Mouse (Mus musculus): ENCODE data around the gene Sept4. TPM values are rescaled to one million over a fixed set of nuclear protein-coding genes. Genes with fewer than 3 reads are reported as not detected.

The Sept4 gene
- total RNA-seq, 2 experiments from 2014 or later, result 54.9 to 55.4 TPM

DNA sequence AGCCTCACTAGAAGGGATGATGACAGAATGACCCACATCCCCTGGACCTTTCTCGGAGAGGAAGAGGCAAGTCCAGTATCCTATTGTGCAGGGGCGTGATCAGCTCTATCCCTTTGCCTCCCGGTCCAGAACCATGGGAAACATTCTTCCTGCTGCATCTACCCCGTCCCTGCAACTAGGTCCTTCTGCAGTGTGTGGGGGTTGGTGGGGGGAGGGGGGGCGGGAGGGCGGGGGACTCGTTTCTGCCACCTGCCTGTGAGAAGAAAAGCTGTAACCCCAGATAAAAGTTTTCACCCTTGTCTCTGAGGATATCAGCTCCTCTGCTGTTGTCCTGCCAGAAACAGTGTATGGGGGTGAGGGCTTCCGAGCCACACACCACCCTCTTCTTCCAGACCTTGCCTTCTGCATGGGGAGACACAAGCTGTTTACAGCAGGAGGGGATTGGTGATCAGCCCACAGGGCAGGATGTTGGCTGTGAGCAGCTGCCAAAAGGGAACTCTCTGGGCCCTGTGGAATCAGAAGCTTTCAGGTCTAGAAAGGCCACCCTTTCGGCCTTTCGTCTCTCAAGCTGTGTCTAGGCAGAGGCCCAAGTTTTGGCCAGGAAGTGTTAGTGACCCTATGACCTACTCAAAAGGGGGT lies 10.4 kb downstream of the Sept4 start:
- DNase-seq, result no peak

DNA sequence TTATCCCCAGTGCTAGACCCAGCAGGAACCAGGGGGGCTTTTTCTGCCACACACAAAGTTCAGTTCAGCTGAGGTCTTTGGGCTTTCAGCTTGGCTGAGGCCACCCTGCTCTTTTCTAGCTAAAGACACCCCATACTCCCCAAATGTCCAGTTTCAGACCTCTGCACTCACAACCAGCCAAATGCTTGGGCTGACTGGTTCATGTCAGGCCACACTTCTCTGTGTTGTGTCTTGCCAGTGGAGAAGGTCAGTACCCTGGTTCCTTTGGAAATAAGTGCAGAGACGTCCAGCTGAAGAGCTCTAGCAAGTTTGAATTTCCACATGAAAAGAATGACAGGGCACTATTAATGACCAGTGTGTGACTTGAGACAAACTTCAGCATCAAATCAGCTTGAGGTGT lies 11.0 kb downstream of the Sept4 start:
- no peak for DNase-seq

DNA sequence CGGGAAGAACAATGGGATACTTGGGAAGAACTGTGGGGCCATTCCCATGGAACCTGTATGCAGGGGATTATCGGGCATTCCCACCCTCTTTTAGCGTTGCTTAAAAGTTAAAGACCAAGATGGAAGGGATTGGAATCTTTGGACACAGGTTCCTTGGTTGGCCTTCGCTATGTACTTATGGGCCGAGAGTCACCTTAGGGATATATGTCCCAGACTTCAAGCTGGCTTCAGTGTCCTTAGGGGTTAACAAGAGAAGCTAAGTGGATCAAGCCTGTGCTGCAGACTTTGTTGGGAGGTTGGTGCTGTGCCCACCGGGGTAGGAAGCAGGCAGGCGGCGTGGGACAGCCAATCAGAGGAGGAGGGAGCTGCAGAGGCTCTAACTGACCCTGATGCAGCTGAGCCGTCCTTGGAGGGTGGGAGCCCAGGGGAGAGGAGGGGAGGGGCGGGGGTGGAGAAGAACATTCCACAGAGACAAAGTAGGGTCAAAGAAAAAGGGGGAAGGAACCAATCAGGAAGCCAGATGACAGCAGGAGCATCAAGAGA lies 11.9 kb downstream of the Sept4 start:
- no peak for DNase-seq

DNA sequence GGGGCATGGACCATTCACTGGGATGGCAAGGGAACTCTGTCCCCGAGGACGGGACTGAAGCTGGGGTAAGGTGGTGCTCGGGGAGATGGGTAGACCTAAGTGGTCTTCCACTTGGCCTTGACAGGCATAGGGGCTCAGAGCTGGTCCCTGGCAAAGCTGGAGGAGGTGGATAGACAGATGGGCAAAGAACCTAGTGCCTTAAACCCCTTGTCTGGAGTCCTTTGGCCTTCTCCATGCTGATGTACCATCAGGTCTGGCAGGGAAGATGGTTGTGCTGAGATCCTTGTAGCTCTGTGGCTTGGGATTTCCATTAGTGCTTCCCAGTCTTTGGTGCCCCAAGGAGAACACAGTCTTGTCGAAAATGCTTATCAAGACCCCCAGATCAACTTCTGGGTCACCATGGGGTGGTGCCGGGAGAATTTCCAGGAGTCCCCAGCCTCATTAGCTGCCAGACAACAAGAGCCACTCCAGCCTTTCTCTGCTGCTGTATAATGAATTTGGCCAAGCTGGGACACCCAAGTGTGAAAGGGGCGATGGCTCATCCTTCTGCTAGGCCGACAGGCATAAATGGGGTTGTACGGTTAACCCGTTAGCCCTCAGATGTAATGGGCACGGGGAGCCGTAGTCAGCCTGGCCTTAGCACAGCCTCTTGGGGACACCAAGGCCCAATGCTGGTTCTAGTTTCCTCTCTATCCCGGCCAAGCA lies 12.6 kb downstream of the Sept4 start:
- DNase-seq, result no peak

DNA sequence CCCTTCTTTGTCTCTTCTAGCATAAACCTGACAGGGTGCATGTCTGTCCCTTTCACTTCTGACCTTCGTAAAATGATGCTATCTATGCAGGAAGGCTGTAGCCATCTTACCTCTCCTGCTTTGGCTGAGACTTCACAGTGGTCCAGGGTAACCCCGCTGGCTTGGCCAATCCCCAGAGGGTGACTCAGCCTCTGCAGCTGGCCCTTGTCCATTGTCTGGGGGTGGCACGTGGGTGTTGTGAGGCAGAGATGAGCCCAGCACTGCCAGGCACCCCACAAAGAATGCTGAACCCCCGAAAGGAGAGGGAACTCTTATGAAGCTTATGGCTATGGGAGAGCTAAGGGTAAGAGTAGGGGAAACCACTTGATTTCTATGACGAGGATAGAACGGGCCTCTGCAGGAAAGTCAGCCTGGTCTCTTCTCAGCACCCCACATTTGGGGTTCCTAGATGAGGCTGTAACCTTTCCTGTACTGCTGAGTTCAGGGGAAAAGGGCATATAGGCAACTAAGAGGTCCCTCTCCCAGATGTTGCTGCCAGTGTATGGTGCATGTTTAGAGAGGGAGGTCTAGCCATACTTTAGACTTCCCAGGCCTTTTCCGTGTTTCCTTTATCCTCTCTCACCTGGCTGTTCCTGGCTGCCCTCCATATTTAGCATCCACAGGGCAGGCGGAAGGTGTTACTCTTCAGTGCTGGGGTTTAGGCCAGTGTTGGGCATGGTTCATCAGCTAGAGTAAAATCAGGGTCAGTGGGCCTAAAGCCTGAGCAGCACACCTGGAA lies 13.4 kb downstream of the Sept4 start:
- DNase-seq, result peak; percentile 55

DNA sequence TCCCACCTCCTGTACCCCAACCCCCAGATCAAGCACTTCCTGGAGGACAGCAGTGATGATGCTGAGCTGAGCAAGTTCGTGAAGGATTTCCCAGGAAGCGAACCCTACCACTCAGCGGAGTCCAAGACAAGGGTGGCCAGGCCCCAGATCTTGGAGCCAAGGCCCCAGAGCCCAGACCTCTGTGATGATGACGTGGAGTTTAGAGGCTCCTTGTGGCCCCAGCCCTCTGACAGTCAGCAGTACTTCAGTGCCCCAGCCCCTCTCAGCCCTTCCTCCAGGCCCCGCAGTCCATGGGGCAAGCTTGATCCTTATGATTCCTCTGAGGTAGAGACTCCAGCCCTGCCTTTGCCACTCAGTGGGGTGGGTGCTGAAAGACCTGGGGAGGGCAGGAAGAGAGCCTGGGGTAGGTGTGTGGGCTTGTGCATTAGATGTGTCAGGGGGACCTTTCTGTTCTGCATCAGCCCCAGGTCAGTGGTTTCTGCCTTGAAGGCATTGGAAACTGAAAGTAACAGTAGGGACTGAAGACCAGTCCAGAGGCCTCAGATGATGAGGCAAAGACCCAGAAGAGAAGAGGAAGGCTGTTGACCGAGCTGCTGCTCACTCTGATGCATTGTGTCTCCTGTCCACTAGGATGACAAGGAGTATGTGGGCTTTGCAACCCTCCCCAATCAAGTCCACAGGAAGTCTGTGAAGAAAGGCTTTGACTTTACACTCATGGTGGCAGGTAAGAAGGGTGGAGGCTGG lies 14.8 kb downstream of the Sept4 start:
- no peak for DNase-seq

DNA sequence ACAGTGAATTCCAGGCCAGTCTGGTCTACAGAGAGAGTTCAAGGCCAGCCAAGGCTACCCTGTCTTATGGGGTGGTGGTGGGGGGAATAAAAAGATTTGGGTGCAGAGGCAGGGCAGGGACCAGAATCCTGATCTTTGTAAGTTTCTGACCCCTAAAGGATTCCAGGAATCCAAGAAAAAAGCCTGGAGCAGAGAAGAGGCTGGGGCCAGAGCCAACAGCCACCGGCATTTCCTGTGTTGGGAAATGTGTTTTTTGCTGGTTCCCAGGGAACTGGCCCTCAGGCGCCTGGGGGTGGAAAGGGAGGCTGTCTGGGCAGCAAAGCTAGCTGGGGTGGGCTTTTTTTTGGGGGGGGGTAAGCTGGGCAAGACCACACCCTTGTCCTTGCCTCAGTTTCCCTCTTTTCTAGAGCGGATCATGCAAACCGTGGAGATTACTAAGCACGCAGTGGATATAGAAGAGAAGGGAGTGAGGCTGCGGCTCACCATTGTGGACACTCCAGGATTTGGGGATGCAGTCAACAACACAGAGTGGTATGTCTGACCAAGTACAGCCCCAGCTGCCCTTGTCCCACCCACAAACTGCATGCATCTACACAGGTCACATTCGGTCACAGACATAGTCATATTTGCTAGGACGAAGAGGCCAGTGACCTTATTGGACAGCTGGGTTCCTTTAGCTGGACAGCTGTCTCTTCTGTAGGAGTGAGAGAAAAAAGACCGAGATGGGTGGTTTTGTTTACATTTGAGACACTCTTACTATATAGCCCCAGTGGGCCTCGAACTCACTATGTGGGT lies 16.2 kb downstream of the Sept4 start:
- peak; percentile 49 for DNase-seq

DNA sequence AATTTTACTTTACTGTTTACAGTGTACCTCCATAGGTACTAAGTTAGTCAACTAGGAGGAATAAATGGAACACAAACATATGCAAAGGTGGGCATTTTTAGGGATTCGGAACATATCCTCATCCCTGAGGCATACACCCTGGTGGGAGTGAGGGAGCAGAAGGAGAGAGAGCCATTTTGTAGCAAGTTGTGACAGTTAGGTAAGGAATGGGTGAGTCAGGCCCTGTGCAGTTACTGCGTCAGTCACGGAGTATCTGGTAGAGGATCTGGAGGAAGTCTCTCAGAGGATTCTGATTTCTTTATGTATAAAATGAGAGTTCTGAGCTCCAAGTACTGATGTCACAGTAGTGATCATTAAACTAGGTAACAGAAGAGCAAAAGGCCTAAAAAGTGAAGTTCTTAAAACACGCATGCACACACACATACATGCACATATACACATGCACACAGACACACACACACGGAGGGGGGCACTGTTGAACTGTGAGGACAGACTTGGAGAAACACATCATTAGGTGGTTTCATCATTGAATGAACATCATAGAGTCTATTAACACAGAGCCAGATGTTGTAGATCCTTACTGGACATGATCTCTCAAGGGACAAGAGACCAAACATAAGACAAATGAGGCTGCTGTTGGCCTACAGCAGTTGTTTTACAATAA lies 18.6 kb downstream of the Sept4 start:
- no peak for DNase-seq

DNA sequence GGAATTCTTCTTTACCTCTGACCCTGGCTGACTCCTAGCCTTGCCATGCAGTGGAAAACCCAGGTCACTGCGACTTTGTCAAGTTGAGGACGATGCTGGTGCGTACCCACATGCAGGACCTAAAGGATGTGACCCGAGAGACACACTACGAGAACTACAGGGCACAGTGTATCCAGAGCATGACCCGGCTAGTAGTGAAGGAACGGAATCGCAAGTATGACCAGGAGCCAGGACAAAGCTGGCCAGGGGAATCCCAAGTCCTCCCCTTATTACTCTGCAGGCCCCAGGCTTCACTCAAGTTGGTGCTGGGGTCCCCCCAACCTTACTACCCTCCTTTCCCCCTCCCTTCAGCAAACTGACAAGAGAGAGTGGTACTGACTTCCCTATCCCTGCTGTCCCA lies 20.9 kb downstream of the Sept4 start:
- DNase-seq, result no peak

DNA sequence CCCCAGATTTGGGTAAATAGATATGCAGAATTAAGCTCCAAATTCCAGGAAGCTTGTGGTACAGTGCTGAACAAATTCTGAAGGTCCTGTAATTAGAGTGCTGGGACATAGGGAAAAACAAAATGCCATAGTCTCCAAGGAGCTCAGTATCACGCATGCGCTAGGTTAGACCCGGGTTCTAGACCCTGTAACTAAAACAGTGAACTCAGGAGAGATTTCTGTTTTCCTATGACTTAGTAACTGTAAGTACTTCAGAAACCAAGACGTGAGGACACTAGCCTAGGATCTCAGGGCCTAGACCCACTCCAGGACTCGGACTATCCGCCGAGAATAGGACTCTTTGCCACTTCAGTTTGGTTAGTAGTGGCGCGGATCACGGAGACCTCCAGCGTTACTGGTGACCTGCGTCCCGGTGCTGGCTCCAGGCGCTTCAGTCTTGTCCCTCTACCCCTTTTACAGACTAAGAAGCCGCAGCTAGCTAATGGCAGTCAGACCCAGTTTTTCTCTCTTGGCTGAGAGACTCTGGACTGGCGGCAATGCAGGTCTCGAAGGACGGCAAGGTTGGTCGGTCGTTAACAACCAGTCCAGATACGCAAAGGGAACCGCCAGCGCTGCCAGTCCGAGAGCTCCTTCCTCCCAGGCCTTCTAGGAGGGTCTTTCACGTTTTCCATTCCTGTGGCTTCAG lies 22.3 kb downstream of the Sept4 start:
- peak; percentile 54 for DNase-seq

DNA sequence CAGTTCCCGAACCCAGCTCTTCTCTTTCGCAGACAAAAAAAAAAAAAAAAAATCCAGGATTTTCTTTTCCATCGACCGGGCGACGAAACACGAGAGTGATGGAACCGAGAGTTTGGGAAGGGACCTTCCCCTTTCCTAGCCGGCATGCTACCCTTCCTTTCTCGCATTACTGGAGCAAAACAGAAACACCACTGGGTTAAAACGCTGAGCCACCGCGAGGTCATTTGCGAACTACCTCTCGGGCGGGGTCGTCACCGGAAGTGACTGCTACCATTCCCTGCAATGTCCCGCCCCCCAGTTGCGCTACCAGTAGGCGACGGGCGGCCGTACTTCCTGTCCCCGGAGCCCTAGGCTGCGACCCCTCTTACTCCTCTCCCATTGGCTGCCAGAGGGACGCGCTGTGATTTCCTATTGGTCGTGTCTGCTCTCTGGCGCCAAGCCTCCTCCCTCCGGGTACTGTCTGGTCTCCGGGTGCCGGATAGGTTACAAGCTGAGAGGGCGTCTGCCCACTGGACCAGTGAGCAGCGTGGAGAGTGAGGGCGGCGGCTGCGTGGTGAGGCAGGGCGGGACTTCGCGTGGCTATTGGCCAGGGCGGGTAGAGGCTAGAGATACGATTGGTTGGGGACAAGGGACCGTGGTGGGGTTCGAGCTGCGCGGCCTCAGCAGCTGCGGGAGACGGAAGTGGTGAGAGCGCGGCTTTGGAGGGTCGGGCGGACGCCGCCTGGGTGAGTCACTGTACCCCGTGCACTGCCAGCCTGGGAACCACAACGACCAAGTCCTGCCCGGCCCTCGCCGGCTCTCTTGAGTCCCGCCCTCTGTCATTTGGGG lies 23.0 kb downstream of the Sept4 start, which contains the start of gene Mtmr4:
Gene Mtmr4 (plus strand): TSS at position 637 of the 828 bp plus-strand sequence.
- DNase-seq, result peak; percentile 99

DNA sequence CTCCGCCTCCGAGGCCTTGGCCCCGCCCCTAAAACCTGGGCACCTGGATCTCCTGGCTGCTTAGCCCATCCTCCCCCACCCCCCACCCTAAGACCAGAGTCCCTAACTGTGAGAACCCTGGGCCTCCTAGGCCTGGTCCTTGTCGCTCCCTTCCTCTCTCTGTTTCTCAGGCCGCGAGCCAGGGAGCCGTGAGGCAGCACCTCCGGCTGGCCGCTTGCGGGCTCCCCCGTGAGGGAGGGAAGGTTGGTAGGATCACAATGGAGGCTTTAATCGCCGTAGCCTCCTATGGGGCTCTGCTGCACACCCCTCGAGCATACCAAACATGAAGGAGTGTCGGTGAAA lies 23.6 kb downstream of the Sept4 start:
- no peak for DNase-seq

DNA sequence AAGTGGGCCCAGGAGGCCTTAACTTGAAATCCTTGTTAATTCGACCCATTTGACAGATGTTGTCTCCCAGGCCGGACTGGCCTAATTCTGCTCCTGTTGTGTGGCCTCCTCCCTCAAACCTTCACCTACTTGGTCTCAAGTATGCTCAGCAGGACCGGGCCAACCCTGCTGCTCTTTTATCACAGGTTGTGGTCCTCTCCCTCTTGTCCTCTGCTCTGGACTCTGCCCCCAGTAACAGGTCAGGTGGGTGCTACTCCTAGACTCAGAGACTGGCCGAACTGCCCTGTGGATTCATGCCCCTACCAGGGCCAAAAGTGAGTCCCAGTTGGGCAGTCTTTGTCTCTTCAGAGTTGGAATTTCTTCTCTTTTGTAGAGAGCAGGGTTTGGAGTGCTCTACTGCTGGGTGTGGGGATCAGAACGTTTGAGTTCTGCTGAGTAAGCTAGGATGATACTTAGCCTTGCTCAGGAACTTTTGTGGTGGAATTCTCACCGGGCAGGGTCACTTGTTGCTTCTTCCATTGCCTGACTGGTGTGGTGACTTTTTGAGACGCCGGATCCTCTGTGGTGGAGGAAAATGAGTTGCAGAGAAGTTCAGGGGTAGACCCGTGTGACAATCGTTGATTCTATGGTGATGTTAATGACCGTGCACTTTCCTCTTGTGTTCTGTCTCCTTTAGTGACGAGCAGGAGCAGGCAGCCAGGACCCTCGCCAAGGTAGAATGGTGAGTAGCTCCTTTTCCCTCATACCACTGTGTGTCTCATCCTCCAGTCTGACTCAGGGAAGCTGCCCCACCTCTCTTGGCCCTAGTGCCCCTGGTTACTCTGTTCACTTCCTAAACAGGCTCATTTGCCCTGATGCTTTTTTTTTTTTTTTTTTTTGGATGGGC lies 24.3 kb downstream of the Sept4 start:
- DNase-seq, result no peak

DNA sequence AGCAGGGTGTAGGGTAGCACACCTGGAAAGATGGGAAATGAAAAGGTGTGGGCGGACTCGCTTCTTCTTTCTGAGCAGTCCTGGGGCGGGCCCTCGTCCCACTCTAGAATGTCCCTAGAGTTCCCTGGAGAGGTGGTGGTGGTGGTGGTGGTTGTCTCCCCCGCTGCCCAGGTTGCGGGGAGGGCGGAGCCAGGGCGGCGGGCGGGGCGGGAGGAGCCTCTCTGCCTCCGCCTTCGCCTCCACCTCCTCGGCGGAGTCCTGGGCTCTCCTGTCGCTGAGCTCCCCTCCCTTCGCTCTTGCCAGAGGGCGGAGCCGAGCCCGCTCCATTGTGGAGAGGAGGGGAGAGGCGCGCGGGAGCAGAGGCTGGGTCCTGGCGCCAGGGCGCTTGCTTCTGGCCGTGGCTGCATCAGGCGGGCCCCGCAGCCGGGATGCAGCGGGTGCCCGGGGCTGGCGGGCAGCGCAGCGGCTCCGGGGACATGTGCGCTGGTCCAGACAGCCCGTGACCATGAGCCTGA lies 26.7 kb downstream of the Sept4 start:
- DNase-seq, result peak; percentile 91

DNA sequence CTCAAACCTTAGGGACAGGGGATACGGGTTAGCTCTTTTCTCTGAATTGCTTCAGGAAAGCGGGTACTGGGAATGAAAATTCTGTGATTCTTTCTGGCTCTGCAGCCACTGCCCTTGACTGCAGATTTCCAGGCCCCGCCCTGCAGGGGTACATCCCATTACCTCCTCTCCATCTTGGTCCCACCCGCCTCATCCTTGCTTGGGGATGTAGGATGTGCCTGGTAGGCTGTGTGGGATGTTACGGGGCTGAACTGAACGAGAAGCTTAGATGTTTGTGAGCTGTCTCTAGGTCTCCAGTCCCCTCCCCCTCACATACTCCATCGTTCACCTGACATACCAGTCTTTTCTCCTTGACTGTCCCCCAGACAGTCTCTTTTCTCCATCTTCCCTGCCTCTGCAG lies 27.3 kb downstream of the Sept4 start:
- DNase-seq, result no peak

DNA sequence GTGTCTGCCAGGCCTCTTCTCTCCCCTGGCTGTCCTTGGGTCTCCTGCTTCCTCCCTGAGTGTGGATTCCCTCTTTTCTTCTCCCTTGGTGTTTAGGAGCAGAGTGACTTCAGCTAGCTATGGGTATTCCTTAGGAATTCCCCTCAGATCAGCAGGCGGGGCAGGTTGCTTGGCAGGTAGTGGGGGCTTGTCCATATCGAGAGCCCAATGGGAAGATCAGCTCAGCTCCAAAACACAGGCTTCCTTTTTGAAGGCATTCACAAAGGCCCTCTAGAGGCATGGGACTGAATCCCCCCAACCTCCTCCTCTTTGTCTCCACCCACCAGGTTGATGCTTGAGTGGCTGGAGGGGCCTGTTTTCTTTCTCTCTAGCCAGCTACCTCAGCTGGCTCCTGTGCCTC lies 27.8 kb downstream of the Sept4 start:
- DNase-seq, result no peak

DNA sequence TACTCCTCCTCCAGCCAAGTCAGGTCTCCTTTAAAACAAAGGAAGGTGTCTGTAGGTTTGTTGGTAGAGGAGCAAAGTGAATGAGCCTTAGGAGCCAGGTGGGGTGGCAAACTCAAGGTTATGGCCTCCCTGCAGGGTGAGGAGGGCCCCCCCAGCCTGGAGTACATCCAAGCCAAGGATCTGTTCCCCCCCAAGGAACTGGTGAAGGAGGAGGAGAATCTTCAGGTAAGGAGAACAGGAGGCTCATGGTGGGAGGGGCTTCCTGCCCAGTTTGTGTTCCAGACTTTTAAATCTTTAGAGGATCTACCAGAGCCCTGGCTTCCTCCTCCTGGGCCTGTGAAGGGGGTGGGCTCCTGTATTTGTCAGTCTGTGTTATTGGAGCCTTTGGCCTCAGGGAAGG lies 28.4 kb downstream of the Sept4 start:
- DNase-seq, result no peak

Data from adrenal gland, postnatal 10 days (tissue).